Mouse (Mus musculus): ENCODE results near the gene Kcnmb4. TPM values are rescaled to one million over a fixed set of nuclear protein-coding genes. Genes with fewer than 3 reads are reported as not detected.

Gene Kcnmb4
- total RNA-seq (2015; ENCODE audit: low replicate concordance) (not detected in 2 replicates), total RNA-seq (2017; ENCODE audit: low replicate concordance) (1.4 TPM in 1 of 2 replicates, not detected in the other)

DNA sequence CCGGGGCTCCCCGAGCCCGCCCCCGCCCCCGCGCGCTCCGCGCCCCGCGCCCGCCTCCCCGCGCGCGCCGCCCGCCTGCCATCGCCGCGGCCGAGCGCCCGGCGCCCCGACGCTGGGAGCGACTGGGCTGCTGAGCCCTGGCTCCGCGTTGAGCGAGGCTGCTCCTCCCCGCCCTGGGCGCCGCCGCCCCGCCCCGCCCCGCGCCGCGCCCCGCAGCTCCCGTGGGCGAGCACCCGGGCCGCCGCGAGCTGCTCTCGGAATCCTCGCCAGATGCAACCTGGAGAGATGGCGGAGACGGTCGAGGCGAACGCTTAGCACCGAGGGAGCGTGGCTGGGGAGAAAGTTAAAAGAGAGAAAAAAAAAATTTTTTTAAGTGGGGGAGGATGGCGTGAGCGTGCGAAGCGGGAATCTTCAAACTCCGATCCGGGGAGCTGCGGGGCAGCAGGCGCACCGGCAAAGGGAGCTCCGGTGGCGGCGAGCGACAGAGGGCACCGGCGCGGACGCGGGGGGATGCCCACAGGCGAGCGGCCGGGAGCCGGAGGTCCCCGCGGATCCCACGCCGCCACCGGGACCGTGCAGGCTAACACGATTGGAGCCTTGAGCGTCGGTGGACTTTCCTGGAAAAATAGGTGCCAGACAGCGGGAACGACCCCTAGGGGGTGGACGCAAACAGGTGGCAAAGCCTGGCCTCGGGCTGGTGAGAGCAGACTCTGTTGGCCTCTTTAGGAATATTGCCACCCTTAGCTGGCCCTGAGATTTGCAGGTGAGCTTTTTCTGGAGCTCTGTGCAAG, at the start of gene Kcnmb4:
Gene Kcnmb4, minus strand, starts transcription at position 120 of the 791 bp plus-strand sequence.
- ATAC-seq (replicated peaks; ENCODE audit: low FRiP score, poor library complexity, severe bottlenecking): no peak

DNA sequence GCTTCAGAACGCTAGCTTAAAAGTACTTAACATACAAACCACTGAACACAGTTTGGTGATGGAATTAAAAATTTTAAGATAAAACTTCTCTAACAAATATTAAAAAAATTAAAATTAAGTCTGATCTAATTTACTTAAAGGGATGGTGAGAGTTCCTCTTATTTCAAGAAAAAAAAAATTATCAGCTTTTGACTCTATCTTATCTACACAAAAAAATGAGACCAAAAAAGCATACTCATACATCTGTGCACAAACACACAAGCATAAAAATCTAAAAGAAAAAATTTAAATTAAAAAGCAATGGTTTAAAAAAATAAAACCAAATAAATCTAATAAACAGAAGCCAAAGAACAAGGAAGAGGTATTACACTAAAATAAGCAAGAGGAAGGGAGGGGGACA, 45.9 kb upstream of the Kcnmb4 start:
- no peak for ATAC-seq (replicated peaks; ENCODE audit: low FRiP score, poor library complexity, severe bottlenecking)

- ATAC-seq (replicated peaks; ENCODE audit: low FRiP score, poor library complexity, severe bottlenecking): no peak
Measured at GRCm38 (mm10) chr10:116515590-116515989, 41.9 kb upstream of the Kcnmb4 start.

GRCm38 (mm10) chr10:116515158-116515557, 41.5 kb upstream of the Kcnmb4 start:
- ATAC-seq (replicated peaks; ENCODE audit: low FRiP score, poor library complexity, severe bottlenecking): no peak

GRCm38 (mm10) chr10:116513254-116513635, 39.6 kb upstream of the Kcnmb4 start:
- ATAC-seq (replicated peaks; ENCODE audit: low FRiP score, poor library complexity, severe bottlenecking): no peak

DNA sequence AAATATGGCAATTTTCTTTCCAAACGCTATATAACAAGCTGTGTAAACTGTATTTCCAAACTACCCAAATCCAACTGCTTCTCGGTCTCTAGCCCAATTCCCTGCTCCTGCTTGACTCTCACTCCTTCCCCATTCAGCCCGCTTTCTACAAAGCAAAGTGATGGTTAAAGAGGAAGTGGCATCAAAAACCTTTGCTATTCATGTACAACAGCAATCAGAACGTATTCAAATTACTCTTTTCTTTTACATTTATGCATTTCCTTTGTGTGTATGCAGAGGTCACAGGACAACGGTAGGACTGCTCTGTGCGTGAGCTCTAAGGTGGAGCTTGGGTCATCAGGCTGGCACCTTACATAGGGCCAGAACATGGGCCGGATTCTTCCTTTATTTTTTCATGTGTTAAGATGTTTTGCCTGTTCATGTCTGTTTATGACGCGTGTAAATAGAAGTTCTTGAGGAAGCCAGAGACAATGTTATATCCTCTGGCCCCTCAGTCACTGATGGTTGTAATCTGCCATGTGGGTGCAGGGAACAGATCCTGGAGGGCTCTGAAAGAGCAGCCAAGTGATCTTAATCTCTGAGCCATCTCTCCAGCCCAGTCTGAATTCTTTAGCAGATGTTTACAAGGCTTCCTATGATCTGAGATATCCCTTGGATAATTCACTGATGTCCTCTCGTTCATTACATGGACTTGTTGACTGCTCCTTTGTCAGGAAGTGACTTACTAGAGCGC, 39.0 kb upstream of the Kcnmb4 start:
- no peak for ATAC-seq (replicated peaks; ENCODE audit: low FRiP score, poor library complexity, severe bottlenecking)

DNA sequence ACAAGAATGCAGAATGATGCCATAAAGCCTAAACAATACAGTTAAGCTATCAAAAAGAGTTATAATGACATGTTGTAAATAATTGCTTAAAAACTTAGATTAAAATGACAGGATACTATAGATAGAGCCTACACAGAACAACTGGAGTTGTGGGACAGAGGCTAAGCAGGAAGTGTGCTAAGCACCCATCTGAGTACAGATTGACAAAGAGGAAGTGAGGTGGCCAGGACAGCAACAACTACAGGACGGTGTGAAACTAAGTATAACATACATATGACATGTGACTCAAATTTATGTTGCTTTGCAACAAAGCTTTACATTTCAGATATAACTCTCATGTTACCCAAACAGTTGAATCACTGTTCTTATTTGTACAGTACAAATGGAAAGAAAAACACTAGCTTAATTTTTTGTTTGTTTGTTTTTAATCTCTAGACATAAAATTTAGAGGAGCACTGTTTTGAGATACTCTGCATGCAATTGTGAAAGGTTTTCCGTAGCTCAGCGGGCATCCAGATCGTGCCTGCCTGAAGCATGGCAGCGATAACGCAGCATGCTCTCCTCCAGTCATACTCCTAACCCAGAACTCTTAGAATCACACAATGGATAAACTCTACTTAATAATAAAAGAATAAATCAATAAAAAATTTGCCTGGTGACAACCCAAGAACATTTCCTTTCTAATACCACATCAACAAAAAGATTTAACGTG, 31.8 kb upstream of the Kcnmb4 start:
- no peak for ATAC-seq (replicated peaks; ENCODE audit: low FRiP score, poor library complexity, severe bottlenecking)

DNA sequence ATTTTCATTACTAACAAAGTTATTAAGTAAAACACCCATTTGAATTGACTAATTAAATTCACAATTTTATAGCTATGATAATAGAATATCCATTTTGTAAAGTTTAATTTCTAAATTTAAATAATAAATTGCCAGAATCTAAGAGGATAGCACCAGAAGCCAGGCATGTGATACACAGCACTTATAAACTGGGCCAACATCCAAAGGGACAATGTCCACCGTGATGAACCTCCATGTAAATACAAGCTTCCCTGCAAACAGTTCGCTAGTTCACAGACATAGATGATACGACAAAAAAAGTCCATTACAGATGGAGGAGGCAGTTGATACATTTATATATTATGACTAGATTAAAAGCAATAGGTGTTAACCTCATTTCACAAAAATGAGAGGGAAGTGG, 19.1 kb upstream of the Kcnmb4 start:
- ATAC-seq (replicated peaks; ENCODE audit: low FRiP score, poor library complexity, severe bottlenecking): no peak

GRCm38 (mm10) chr10:116486895-116487747, 13.4 kb upstream of the Kcnmb4 start:
- no peak for ATAC-seq (replicated peaks; ENCODE audit: low FRiP score, poor library complexity, severe bottlenecking)

DNA sequence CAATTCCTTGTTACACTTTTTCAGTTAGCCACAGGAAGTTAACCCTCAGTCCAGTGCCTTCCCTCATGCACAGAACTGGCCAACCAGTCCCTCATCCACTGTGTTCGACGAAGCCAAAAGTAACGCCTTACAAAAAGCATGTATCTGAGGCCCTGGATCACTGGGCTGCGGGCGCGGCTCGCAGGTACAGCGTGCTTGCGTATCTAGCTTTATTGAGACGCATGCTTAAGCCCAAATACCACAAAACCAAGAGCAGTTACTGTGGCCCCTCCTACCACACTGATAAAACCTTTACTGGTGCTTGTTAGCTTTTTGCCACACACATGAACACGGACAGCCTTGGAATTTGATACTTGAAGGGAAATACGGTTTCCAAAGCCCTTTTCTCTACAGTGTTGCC, 8.2 kb upstream of the Kcnmb4 start:
- no peak for ATAC-seq (replicated peaks; ENCODE audit: low FRiP score, poor library complexity, severe bottlenecking)

- no peak for ATAC-seq (replicated peaks; ENCODE audit: low FRiP score, poor library complexity, severe bottlenecking)
Measured at GRCm38 (mm10) chr10:116480988-116481387, 7.3 kb upstream of the Kcnmb4 start.

- no peak for ATAC-seq (replicated peaks; ENCODE audit: low FRiP score, poor library complexity, severe bottlenecking)
Measured at GRCm38 (mm10) chr10:116476559-116476958, 2.9 kb upstream of the Kcnmb4 start.

DNA sequence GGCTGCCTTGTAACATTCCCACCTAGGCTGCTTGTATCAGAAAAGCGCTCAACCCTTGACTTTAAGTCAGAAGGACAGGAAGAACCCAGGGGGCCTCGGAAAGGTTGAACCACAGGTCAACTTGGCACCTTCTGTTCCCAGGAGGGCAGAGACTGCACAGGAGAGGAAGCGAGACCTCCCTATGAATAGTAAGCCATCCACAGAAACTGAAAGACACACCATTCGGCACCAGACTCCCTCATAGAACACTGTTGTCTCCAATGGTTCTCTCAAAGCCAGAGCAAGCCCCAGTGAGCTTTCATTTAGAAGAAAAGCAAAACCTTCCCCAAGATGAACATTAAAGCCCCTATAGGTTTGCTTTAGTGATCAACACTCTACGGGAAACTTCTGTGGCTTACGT, 2.0 kb upstream of the Kcnmb4 start:
- ATAC-seq (replicated peaks; ENCODE audit: low FRiP score, poor library complexity, severe bottlenecking): no peak

- no peak for ATAC-seq (replicated peaks; ENCODE audit: low FRiP score, poor library complexity, severe bottlenecking)
Measured at GRCm38 (mm10) chr10:116473071-116473758, 463 bp downstream of the Kcnmb4 start.

- no peak for ATAC-seq (replicated peaks; ENCODE audit: low FRiP score, poor library complexity, severe bottlenecking)
Measured at GRCm38 (mm10) chr10:116472579-116472978, 1.1 kb downstream of the Kcnmb4 start.

DNA sequence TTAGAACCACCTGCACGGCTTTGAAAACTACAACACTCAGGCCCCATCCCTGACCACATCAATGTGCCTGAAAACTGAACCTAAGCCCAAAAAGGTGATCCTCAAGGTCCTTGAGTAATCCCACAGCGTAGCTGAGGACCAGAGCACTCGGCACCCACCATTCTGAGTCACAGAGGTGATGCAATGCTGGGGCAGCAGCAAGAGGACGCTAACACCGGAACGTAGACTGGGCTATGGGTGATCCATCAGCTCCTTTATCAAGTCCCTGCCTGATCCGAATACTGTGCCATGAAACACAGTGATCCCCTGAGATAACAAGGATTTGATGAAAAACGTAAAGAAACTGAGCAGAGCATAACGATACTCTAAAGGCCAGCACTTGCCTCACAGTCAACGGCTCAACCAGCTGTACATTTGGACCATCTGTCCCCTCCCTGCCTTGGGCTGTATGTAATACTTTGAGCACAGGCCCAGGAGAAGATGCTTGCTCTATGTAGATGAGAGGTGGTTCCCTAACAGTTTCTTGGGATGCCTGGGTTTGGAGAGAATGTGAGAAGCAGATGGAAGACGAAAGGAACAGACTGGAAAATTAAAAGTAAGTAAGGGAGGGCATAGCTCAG, 3.3 kb downstream of the Kcnmb4 start:
- no peak for ATAC-seq (replicated peaks; ENCODE audit: low FRiP score, poor library complexity, severe bottlenecking)

DNA sequence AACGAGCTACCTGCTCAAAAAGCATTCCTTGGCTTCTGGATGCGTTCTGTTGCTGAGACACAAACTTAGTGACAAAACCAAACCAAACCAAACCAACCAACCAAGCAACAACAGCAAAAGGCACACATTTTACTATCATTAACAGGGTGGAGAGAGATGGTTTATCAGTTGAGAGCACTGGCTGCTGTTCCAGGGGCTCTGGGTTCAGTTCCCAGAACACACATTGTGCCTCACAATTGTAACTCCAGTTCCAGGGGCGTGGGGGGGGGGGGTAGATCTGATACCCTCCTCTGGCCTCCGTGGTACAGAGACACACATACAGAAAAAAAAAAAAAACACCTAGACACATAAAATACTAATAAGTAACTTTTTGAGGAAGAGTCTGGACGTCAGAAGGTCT, 5.6 kb downstream of the Kcnmb4 start:
- no peak for ATAC-seq (replicated peaks; ENCODE audit: low FRiP score, poor library complexity, severe bottlenecking)

DNA sequence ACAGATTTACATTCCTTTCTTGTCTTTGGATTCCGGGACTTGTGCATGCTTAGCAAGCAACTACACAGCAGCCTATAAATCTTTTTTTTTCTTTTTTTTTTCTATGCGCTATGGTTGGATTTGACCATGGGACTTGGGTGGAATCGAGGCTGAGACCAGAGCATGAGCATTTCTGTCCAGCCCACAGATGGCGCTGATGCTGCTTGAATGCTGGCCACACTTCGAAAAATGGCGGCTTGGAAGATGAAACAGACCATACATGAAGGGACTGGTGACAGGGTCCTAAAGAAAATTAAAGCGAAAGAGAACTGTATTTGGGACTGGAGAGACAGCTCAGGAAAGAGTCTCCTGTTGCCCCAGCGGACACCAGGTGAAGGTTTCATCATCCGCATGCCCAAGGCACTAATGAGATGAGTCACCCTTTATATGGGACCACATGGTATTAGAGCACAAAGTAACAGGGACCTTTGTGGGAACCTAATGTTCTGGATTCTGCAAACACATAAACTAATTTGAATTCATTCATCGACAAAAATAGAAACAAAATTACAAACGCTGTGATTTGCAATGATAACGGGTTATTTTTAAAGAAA, 9.8 kb downstream of the Kcnmb4 start:
- ATAC-seq (replicated peaks; ENCODE audit: low FRiP score, poor library complexity, severe bottlenecking): no peak

Data from erythroblast, adult 5-6 weeks (primary cell).